Mouse (Mus musculus): ENCODE measurements around the gene Camk1. TPM values are rescaled to one million over a fixed set of nuclear protein-coding genes. Genes with fewer than 3 reads are reported as not detected.
"Not testable (repeated sequence)": the region's sequence is repeated elsewhere in the genome, so short reads cannot be mapped to it uniquely, and the experiment has no call there.

Gene Camk1
- total RNA-seq, 1 experiment from 2014 or later: 62.0 TPM

DNA sequence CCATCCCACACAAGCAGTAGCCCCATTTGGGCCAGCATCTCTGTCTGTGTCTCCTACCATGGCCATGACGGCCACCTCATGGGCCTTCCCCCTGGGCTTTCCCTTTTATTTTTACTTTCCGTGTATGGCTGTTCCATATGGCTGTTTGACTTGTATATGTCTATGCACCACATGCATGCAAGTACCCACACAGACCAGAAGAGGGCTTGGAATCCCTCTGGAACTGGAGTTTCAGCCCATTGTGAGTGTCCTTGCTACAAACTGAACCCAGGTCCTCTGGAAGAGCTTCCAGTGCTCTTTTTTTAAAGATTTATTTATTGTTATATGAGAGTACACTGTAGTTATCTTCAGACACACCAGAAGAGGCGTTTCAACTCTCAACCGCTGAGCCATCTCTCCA lies 17.7 kb upstream of the Camk1 start:
- DNase-seq: no peak

GRCm38 (mm10) chr6:113353696-113354095 lies 9.9 kb upstream of the Camk1 start:
- no peak for DNase-seq

DNA sequence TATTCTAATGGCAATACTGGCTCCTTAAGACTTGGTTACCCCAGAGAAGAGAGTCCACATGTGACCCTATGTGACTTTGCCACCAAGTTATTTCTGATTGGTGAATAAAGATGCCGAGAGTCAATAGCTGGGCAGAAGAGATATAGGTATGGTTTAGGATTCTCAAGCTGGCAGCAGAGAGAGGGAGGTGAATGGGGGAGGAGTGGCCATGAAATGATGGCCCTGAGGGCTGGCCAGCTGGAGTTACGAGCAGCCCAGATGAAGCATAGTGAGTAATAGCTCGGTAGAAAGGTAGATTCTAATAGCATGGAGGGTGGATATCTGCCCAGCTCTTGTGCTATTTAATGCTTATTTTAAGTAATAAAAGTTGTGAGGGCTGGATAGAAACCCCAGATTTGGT lies 9.0 kb upstream of the Camk1 start:
- no peak for DNase-seq

DNA sequence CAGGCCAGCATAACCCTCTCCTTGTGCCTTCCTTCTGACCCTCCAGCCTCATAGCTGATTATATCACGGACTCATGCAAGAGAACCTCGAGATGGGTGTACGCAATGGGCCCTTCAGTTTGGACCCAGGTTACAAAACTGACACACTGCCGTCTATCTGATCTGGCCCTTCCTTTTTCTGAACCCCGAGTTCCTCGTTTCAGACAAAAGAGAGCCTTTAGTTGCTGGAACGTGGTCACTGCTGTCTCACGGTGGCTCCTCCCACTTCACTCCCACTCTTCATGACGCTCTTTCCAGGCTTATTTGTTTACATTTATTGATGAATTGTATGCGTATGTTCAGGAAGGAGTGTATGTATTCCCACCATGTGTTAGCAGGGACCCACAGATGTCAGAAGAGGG lies 7.9 kb upstream of the Camk1 start:
- DNase-seq: no peak

DNA sequence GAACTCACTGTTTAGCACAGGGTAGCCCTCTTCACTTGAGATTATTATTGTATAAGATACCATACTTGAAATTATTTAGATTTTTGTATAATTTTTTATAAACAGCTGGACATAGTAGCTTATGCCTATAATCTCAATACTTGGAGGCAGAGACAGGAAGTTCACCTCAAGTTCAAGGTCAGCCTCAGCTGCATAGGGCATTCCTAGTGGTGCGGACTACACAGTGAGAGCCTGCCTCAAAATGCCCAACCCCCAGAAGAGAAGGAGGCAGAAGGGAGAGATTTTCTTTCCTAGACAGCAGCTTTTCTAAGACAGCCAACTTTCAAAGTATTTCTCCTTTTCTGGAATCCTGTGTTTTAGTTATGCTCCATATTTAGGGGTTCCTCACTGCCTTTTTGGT lies 7.4 kb upstream of the Camk1 start:
- no peak for DNase-seq

DNA sequence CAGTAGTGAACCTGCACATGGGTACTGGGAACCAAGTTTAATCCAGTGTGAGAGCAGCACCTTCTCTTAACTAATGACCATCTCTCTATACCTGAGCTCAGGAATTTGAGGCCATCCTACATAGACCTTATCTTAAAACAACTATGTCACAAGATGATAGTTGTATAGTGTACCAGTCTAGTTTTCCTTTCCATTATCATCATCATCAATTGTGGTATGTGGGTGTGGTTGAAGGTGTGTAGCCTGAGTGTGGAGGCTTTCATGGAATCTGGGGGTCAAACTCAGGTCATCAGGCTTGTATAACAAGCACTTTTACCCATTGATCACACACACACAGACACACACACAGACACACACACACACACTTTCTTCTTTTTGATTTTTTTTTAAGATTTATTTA lies 6.8 kb upstream of the Camk1 start:
- no peak for DNase-seq

DNA sequence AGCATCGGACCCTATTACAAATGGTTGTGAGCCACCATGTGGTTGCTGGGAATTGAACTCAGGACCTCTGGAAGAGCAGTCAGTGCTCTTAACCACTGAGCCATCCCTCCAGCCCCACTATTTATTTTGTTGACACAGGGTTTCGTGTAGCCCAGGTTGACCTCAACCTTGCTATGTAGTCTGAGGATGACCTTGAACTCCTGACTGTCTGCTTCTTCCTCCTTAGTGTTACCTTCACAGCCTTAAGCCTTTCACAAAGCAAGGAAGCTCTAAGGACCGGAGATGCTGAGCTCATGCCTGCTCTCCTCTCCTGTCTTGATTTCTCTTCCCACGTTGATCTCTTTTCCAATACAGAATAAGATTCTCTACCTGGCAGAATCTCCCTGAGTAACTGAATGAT lies 3.1 kb upstream of the Camk1 start:
- no peak for DNase-seq

- DNase-seq: peak; percentile 79
Measured at GRCm38 (mm10) chr6:113344321-113344720, 537 bp upstream of the Camk1 start.

GRCm38 (mm10) chr6:113342297-113342696 lies 1.5 kb downstream of the Camk1 start:
- DNase-seq: no peak

GRCm38 (mm10) chr6:113341574-113341973 lies 2.2 kb downstream of the Camk1 start:
- DNase-seq: no peak

- DNase-seq: peak; percentile 61
Measured at GRCm38 (mm10) chr6:113336852-113337620, 6.7 kb downstream of the Camk1 start.

GRCm38 (mm10) chr6:113334216-113334615 lies 9.6 kb downstream of the Camk1 start:
- no peak for DNase-seq

DNA sequence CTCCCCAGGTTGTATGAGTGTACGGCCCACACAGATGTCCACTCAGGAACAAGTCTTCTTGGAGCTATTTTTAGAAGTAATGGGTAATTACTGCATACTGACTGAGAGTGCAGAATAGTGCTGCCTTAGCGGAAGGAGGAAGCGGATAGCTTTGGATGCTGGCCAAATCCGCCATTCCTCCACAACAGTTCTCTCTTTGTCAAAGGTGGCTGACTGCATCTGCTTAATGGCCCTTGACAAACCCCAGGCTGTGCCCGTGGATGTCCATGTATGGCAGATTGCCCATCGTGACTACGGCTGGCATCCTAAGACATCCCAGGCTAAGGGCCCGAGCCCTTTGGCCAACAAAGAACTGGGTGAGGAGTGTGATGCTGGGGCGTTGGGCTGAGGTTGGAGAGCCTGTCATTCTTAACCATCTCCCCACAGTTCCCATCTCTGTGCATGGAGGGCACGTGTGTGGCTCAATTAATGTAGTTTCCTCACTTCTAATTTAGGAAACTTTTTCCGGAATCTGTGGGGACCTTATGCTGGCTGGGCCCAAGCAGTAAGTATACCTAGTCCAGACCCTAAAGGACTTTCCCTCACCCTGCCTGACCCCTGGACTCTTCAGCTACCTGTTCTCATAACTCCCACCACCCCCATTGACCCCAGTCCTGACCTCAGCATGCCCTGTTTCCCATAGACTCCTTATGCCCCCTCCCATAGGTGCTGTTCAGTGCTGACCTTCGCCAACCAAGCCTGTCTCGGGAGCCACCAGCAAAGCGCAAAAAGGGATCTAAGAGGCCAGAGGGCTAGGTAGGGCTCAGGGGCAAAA lies 10.4 kb downstream of the Camk1 start:
- DNase-seq: no peak

DNA sequence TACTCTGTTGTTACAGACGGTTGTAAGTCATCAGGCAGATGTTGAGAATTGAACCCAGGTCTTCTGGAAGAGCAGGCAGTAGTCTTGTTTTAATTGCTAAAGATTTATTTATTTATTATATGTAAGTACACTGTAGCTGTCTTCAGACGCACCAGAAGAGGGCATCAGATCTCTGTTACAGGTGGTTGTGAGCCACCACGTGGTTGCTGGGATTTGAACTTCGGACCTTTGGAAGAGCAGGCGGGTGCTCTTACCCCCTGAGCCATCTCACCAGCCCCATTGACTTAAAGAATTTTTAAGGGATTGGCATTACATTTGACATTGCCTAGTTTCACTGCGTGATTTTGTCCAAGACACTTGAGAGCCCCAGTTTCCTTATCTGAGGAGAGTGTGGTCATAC lies 11.1 kb downstream of the Camk1 start:
- not testable (repeated sequence) for DNase-seq

DNA sequence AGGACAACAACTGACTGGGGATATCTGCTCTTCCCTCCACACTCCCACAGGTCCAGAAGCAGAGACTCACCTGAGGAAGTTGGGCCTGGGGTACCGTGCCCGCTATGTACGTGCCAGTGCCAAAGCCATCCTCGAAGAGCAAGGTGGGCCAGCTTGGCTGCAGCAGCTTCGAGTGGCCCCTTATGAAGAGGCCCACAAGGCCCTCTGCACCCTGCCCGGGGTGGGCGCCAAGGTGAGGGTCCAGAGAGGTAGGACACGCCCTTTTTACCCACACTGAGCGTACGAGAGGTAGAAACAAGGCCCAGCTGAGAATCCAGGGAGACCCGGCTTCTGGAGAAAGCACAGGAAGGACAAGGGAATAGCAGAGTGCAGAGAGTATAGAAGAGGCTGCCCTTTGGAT lies 12.1 kb downstream of the Camk1 start:
- DNase-seq: no peak

GRCm38 (mm10) chr6:113330547-113330946 lies 13.2 kb downstream of the Camk1 start:
- no peak for DNase-seq

GRCm38 (mm10) chr6:113329396-113329795 lies 14.4 kb downstream of the Camk1 start:
- no peak for DNase-seq

- peak; percentile 96 for DNase-seq
Measured at GRCm38 (mm10) chr6:113326533-113327315, 17.1 kb downstream of the Camk1 start, which contains the start of gene Ogg1. TSS of gene Ogg1 (plus strand) at chr6:113326972.

GRCm38 (mm10) chr6:113315972-113316371 lies 27.8 kb downstream of the Camk1 start:
- no peak for DNase-seq

- peak; percentile 48 for DNase-seq
Measured at GRCm38 (mm10) chr6:113308141-113308540, 35.6 kb downstream of the Camk1 start.

- DNase-seq: peak; percentile 59
Measured at GRCm38 (mm10) chr6:113307481-113308121, 36.2 kb downstream of the Camk1 start.

DNA sequence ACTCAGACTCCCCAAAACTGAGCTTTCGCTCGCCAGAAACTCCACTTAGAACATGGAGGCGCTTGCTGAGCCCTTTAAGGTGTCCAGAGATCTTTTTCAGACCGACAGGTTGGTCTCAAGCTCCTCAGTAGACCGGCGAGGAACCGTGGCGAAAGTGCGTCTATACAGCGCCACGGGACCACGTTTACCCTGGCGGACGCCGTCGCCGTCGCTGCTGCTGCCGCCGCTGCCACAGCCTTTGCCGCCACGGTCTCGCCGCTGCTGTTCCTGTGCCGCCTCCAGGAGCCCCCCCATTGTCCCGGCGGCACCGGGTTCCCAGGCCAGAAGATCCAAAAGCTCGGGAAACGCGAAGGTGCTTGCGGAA lies 36.8 kb downstream of the Camk1 start, which contains the start of gene Brpf1:
TSS of gene Brpf1 (plus strand) at position 152 of the 364 bp plus-strand sequence.
- no peak for DNase-seq

Data from adrenal gland, postnatal 25 days (tissue).